Mouse (Mus musculus) gastrocnemius, postnatal 4 days (tissue): ENCODE measurements around the gene Serpinb9b. TPM values are rescaled to one million over a fixed set of nuclear protein-coding genes. Genes with fewer than 3 reads are reported as not detected.

Experiments used
- DNase-seq, 2 experiments: peaks; one replicate each; pipeline ENCODE4 v3.0.0; 2021 to 2022; ENCODE audit warnings: low spot score in 2 of 2, mixed read lengths in 2 of 2
- total RNA-seq, 2 experiments: library from RNA; stranded (reverse); gene quantifications; 2 replicates each; pipeline ENCODE4 v1.2.3; 2021

The Serpinb9b gene
- total RNA-seq, 2 experiments from 2014 or later: 0.17 to 0.26 TPM

- DNase-seq: no peak
These were observed 16.3 kb downstream of the Serpinb9b start for GRCm38 (mm10) chr13:33043542-33043941.

- no peak for DNase-seq
These were observed 20.0 kb downstream of the Serpinb9b start for GRCm38 (mm10) chr13:33047234-33047633.

GRCm38 (mm10) chr13:33048187-33048586, 21.0 kb downstream of the Serpinb9b start:
- no peak for DNase-seq

GRCm38 (mm10) chr13:33051697-33052096, 24.5 kb downstream of the Serpinb9b start:
- no peak for DNase-seq

- DNase-seq: no peak
These were observed 35.8 kb downstream of the Serpinb9b start for GRCm38 (mm10) chr13:33063048-33063447.

- DNase-seq: no peak
These were observed 40.3 kb downstream of the Serpinb9b start for GRCm38 (mm10) chr13:33067387-33067977.

GRCm38 (mm10) chr13:33068164-33068563, 40.9 kb downstream of the Serpinb9b start:
- DNase-seq: no peak

- no peak for DNase-seq
These were observed 44.6 kb downstream of the Serpinb9b start for GRCm38 (mm10) chr13:33071776-33072175.

GRCm38 (mm10) chr13:33074029-33074428, 46.8 kb downstream of the Serpinb9b start:
- DNase-seq: peak in 1 of 2 experiments; percentile 36

- DNase-seq: no peak
These were observed 49.0 kb downstream of the Serpinb9b start for GRCm38 (mm10) chr13:33076247-33076646.

GRCm38 (mm10) chr13:33077026-33077685, 49.9 kb downstream of the Serpinb9b start:
- DNase-seq: no peak

GRCm38 (mm10) chr13:33078056-33078705, 51.0 kb downstream of the Serpinb9b start, which contains the start of gene Serpinb1b:
Gene Serpinb1b (plus strand): TSS chr13:33078575.
- DNase-seq: no peak

GRCm38 (mm10) chr13:33079391-33079790, 52.2 kb downstream of the Serpinb9b start:
- no peak for DNase-seq

GRCm38 (mm10) chr13:33080356-33080755, 53.1 kb downstream of the Serpinb9b start:
- DNase-seq: no peak

- DNase-seq: no peak
These were observed 56.6 kb downstream of the Serpinb9b start for GRCm38 (mm10) chr13:33083834-33084233.

GRCm38 (mm10) chr13:33084975-33085694, 57.9 kb downstream of the Serpinb9b start:
- peak in 1 of 2 experiments; percentile 15 for DNase-seq

GRCm38 (mm10) chr13:33085695-33086432, 58.6 kb downstream of the Serpinb9b start:
- DNase-seq: peak in 1 of 2 experiments; percentile 12

GRCm38 (mm10) chr13:33089566-33089965, 62.4 kb downstream of the Serpinb9b start:
- DNase-seq: no peak

GRCm38 (mm10) chr13:33090546-33090945, 63.3 kb downstream of the Serpinb9b start:
- no peak for DNase-seq

- DNase-seq: no peak
These were observed 64.1 kb downstream of the Serpinb9b start for GRCm38 (mm10) chr13:33091306-33091705.
